Mouse (Mus musculus) C2C12 (cell line): ENCODE data around the gene Plxna1. TPM values are rescaled to one million over a fixed set of nuclear protein-coding genes. Genes with fewer than 3 reads are reported as not detected.

Experiments
- H3K27me3 ChIP-seq: one replicate; pipeline ENCODE4 v1.6.1; 2011; ENCODE audit not compliant: control insufficient read depth, insufficient read depth, insufficient read length
- H3K36me3 ChIP-seq: one replicate; pipeline ENCODE4 v1.6.1; 2011; ENCODE audit not compliant: control insufficient read depth, insufficient read depth
- H3K4me3 ChIP-seq: one replicate; pipeline ENCODE4 v1.5.1; 2011; ENCODE audit warnings: mild to moderate bottlenecking, control low read depth; ENCODE audit not compliant: poor library complexity, insufficient read depth, severe bottlenecking
- H3K79me2 ChIP-seq: one replicate; pipeline ENCODE4 v1.6.1; 2011; ENCODE audit not compliant: control insufficient read depth, insufficient read depth
- H3K79me3 ChIP-seq: one replicate; pipeline ENCODE4 v1.6.1; 2011; ENCODE audit warnings: low read depth, control low read depth
- H3ac ChIP-seq: one replicate; pipeline ENCODE3; 2011; ENCODE audit warnings: low read depth; ENCODE audit not compliant: control insufficient read depth, insufficient read length
- CEBPB ChIP-seq: IDR thresholded peaks from one replicate; pipeline ENCODE4 v1.6.1; 2011; ENCODE audit warnings: low read depth, mild to moderate bottlenecking, control low read depth, moderate library complexity
- CTCF ChIP-seq: IDR thresholded peaks from one replicate; pipeline ENCODE4 v1.5.1; 2011; ENCODE audit not compliant: control insufficient read depth, insufficient read depth, insufficient read length
- FOSL1 ChIP-seq: IDR thresholded peaks from one replicate; pipeline ENCODE4 v1.8.0; 2011; ENCODE audit warnings: mild to moderate bottlenecking, low read length; ENCODE audit not compliant: poor library complexity, insufficient read depth, severe bottlenecking
- MAX ChIP-seq: IDR thresholded peaks from one replicate; pipeline ENCODE4 v1.6.1; 2011; ENCODE audit warnings: mild to moderate bottlenecking, control low read depth
- MYOD1 ChIP-seq: IDR thresholded peaks from one replicate; pipeline ENCODE4 v1.6.1; 2011; ENCODE audit warnings: low read depth; ENCODE audit not compliant: control insufficient read depth, insufficient read length
- MYOG ChIP-seq: IDR thresholded peaks from one replicate; pipeline ENCODE4 v1.6.1; 2011; ENCODE audit not compliant: control insufficient read depth, insufficient read length; ENCODE audit errors: extremely low read depth
- USF1 ChIP-seq: IDR thresholded peaks from one replicate; pipeline ENCODE4 v1.6.1; 2011; ENCODE audit warnings: low read depth, mild to moderate bottlenecking, control low read depth, moderate library complexity
- long read RNA-seq, 2 experiments: library from polyadenylated mRNA; unstranded; transcript quantifications; one replicate each; pipeline ENCODE4 v2.0.0; 2019 to 2020
- polyA plus RNA-seq: library from polyadenylated mRNA; unstranded; fragments of >200 nt; fragmentation: generic; extraction: Trizol; gene quantifications from one replicate; pipeline ENCODE4 v1.2.1, GENCODE M21; 2012; ENCODE audit warnings: missing spikeins

Plxna1 gene
- 40.9 TPM for polyA plus RNA-seq
- long read RNA-seq, experiment 1, partial matches to known transcripts: 0 of 9 reads
- long read RNA-seq, experiment 1, other reads (novel, unspliced or antisense): 9 of 9 reads
- long read RNA-seq, experiment 2, partial matches to known transcripts: 34 of 66 reads
- long read RNA-seq, experiment 2, other reads (novel, unspliced or antisense): 32 of 66 reads

DNA sequence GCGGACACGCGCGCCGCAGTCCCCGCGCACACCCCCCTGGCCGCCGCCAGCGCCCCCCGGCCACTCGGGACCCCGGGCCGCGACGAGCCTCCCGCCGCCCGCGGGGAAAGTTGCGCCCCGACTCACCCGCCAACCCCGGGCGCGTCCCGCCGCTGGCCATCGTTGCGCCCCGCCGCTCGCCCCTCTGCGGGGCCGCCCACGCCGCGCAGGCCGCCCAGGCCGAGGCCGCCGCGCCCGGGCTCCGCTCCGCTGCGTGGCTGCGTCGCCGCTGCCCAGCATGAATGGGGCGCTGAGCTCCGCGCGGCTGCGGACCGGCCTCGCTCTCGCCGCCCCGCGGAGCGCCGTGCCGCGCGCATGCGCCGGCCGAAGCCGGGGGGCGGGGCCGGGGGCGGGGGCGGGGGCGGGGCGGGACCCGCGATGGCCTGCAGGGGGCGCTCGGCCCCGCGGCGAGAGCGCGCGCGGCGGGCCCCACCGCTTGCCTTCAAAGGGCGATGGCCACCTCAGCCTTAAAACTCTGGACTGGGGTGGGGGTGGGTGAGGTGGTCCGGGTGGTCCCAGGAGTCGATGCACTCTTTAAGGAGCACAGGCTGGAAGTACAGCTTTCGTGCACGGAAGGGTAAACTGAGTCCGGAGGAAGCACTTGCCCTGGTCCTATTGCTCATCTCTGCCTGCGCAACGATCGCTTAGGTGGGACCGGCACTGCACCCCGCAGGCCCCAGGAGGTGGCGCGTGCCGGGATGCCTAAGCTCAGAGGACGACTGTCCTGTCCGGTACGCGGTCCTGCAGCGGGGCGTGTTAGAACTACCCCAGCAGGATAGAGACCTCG, at the start of gene Plxna1:
TSS of gene Plxna1 (minus strand) at position 340 of the 826 bp plus-strand sequence.
- H3K79me3 ChIP-seq: peaks cover 44% of the 10 kb centered on the region
- H3K4me3 ChIP-seq: peak within 1 kb of the TSS; percentile 92
- peaks cover 49% of the 10 kb centered on the region for H3K79me2 ChIP-seq
- peak within 1 kb of the TSS; percentile 98 for H3ac ChIP-seq
- no peak for TF ChIP-seq MYOD1
- peak; percentile 64 for TF ChIP-seq CTCF
- no peaks in the 10 kb centered on the region for H3K27me3 ChIP-seq
- peaks cover 4% of the 10 kb centered on the region for H3K36me3 ChIP-seq

- H3ac ChIP-seq: no peak overlapping the region
- H3K36me3 ChIP-seq: no peaks in the 10 kb centered on the region
- no peaks in the 10 kb centered on the region for H3K27me3 ChIP-seq
- no peaks in the 10 kb centered on the region for H3K79me2 ChIP-seq
- TF ChIP-seq FOSL1 (no peak), USF1 (no peak), CEBPB (no peak), MYOG (no peak), MAX (no peak), MYOD1 (no peak), CTCF (no peak)
- no peak overlapping the region for H3K4me3 ChIP-seq
- no peaks in the 10 kb centered on the region for H3K79me3 ChIP-seq
Observed at GRCm38 (mm10) chr6:89409041-89409440, 46.6 kb upstream of the Plxna1 start.

- no peak overlapping the region for H3ac ChIP-seq
- no peaks in the 10 kb centered on the region for H3K79me2 ChIP-seq
- H3K27me3 ChIP-seq: no peaks in the 10 kb centered on the region
- H3K79me3 ChIP-seq: no peaks in the 10 kb centered on the region
- peak; percentile 28 for TF ChIP-seq MYOD1
- TF ChIP-seq FOSL1: peak; percentile 51
- no peak for TF ChIP-seq MYOG
- no peaks in the 10 kb centered on the region for H3K36me3 ChIP-seq
- no peak overlapping the region for H3K4me3 ChIP-seq
Observed at GRCm38 (mm10) chr6:89408259-89408658, 45.8 kb upstream of the Plxna1 start.

GRCm38 (mm10) chr6:89407247-89407889, 44.9 kb upstream of the Plxna1 start:
- Histone ChIP-seq H3K36me3 (no peaks in the 10 kb centered on the region), H3K27me3 (no peaks in the 10 kb centered on the region), H3K79me2 (no peaks in the 10 kb centered on the region), H3ac (peak overlapping the region; percentile 12), H3K4me3 (no peak overlapping the region), H3K79me3 (no peaks in the 10 kb centered on the region)
- TF ChIP-seq MYOD1: no peak
- TF ChIP-seq CTCF: no peak
- TF ChIP-seq MAX: no peak
- TF ChIP-seq FOSL1: no peak

DNA sequence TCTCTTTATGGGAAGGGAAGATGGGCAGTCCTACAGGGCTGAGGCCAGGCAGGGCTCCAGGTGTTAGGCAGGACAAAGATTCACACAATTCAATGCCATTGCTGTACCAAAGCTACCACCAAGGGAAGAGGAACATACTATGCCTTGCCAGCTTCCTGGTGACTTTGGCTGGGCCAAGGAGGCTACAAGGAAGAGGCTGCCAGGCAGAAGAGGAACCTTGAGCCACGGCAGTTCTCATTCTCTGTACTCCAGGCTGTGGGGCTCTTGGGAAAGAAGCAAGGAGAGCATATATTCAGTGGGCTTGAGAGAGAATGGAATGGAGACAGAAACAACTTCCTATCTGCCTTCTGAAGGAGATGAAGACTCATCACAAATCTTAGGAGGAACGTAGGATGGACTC, 42.5 kb upstream of the Plxna1 start:
- no peaks in the 10 kb centered on the region for H3K27me3 ChIP-seq
- no peak overlapping the region for H3K4me3 ChIP-seq
- no peaks in the 10 kb centered on the region for H3K79me3 ChIP-seq
- H3K36me3 ChIP-seq: no peaks in the 10 kb centered on the region
- H3K79me2 ChIP-seq: no peaks in the 10 kb centered on the region
- no peak for TF ChIP-seq FOSL1
- no peak for TF ChIP-seq CEBPB
- TF ChIP-seq USF1: no peak
- no peak for TF ChIP-seq MAX
- no peak for TF ChIP-seq MYOD1
- no peak for TF ChIP-seq CTCF
- TF ChIP-seq MYOG: no peak
- no peak overlapping the region for H3ac ChIP-seq
